Mouse (Mus musculus): ENCODE measurements around the gene Pip4p1.

DNA sequence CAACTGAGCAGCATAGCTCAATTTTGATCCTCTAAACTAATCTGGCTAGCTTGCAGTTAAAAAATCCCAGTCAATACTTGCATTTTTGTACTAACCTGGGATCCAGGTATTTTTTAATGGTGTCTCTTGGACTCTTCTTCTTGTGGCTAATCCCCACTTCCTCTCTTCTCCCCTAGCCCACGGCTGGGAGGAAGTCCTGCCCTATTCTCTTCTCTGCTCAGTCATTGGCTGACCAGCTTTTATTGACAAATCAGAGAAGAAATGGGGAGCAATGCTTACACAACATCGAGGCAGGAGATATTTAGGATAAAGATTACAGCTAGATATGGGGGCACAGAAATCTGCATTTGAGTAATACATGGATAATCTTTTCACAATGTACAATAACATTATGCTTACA, 8.3 kb upstream of the Pip4p1 start:
- TF ChIP-seq CTCF (IDR thresholded peaks at IDR 0.05; ENCODE audit: extremely low read depth, insufficient read length, insufficient replicate concordance, low read depth, low read length) (no peak), POLR2A (IDR thresholded peaks at IDR 0.05; ENCODE audit: low read depth, low read length) (no peak)
